ENCODE assay signal across 22 mouse cellular contexts in the genomic region with DNA sequence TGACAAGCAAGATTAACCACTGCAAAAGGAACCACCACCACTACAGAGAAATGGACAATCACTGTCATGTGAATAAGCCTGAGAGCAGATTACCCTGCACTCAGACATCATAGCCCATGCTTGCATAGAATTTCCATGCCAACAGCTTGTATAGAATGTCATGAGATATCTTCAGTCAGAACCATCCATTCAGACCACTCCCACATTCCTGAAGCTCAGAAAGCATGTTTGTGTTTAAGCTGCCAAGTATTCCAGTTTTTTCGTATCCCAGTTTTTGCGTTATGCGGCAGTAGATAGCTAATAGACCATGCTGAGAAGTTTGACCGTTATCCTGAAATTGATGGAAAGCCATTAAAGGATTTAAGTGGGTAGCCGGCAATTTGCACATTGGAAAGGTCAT.
"Had no signal": no experiment of that assay in that cellular context is flagged by ENCODE, and none has a peak within 500 bp of the region (broad histone marks: within the 10 kb centered on the region; RNA-seq: fewer than 3 reads in every experiment).

No protein-coding gene starts in this region.

- H3K9me3 ChIP-seq: heart, embryonic 10.5 days; heart, embryonic 12.5 days; hindbrain, embryonic 10.5 days; hindbrain, embryonic 12.5 days; hindbrain, embryonic 15.5 days; limb, embryonic 13.5 days; limb, embryonic 15.5 days had no signal

- H3K4me1 ChIP-seq: heart, embryonic 10.5 days; heart, embryonic 12.5 days; hindbrain, embryonic 12.5 days; limb, embryonic 13.5 days; limb, embryonic 15.5 days had no signal

- H3K36me3 ChIP-seq: heart, embryonic 10.5 days; heart, embryonic 12.5 days; hindbrain, embryonic 10.5 days; hindbrain, embryonic 12.5 days; hindbrain, embryonic 15.5 days; limb, embryonic 13.5 days; limb, embryonic 15.5 days had no signal

- DNase-seq: gastrocnemius, adult 2 months; gastrocnemius, postnatal 10 days; gastrocnemius, postnatal 25 days; heart, adult 18-20 months; heart, postnatal 10 days; heart, postnatal 4 days; kidney, adult 18-20 months; kidney, adult 8-10 months; kidney, postnatal 14 days; kidney, postnatal 36 days; layer of hippocampus, adult 9-11 months; layer of hippocampus, postnatal 36 days; left cerebral cortex, postnatal 4 days had no signal

- H3K9ac ChIP-seq: heart, embryonic 12.5 days; hindbrain, embryonic 12.5 days; hindbrain, embryonic 15.5 days; limb, embryonic 13.5 days; limb, embryonic 15.5 days had no signal

- H3K27ac ChIP-seq: gastrocnemius, adult 2 months; heart, embryonic 10.5 days; hindbrain, embryonic 10.5 days; hindbrain, embryonic 12.5 days; hindbrain, embryonic 15.5 days; hindbrain, postnatal 0 days; limb, embryonic 13.5 days; limb, embryonic 15.5 days had no signal

- H3K27me3 ChIP-seq: heart, embryonic 12.5 days; hindbrain, embryonic 12.5 days; hindbrain, embryonic 15.5 days; limb, embryonic 13.5 days; limb, embryonic 15.5 days had no signal

- H3K4me2 ChIP-seq: heart, embryonic 12.5 days; hindbrain, embryonic 12.5 days; hindbrain, embryonic 15.5 days; limb, embryonic 13.5 days; limb, embryonic 15.5 days had no signal

- ATAC-seq: hindbrain, postnatal 0 days; intestine, embryonic 16.5 days had no signal

- H3K4me3 ChIP-seq: gastrocnemius, adult 2 months; heart, embryonic 10.5 days; heart, embryonic 12.5 days; hindbrain, embryonic 10.5 days; hindbrain, embryonic 12.5 days; hindbrain, embryonic 15.5 days; limb, embryonic 13.5 days; limb, embryonic 15.5 days had no signal
